Mouse (Mus musculus): ENCODE results near the gene Nmd3. TPM values are rescaled to one million over a fixed set of nuclear protein-coding genes. Genes with fewer than 3 reads are reported as not detected.

Nmd3 gene
- total RNA-seq (2015) (44.2 and 60.2 TPM in 2 replicates), total RNA-seq (2017) (34.5 and 42.1 TPM in 2 replicates)

GRCm38 (mm10) chr3:69721814-69722186 lies at the start of gene Nmd3:
TSS of gene Nmd3 (plus strand) at chr3:69721985.
- peak; percentile 85 for ATAC-seq (ENCODE audit: poor library complexity, severe bottlenecking)

- ATAC-seq (ENCODE audit: poor library complexity, severe bottlenecking) = no peak
These were observed 48.4 kb upstream of the Nmd3 start for GRCm38 (mm10) chr3:69673351-69673750.

DNA sequence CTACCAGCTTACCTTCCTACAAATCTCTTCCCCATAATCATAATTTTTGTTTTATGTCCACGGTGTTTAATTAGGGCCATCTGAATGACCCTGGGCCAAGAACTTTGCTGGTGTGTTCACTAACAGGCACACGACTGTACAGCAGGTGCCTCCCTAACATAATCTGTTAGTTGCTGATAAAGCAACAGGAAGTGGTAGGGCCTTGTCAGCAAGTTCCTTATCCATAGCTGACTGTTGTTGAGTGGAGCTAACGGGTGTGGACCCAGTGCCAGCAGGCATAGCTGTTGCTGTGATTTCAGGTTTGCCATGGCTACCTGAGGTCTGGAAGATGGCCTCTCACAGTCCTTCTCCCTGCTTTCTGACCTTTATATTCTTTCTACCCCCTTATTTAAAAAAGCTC lies 47.6 kb upstream of the Nmd3 start:
- peak; percentile 89 for ATAC-seq (ENCODE audit: poor library complexity, severe bottlenecking)

DNA sequence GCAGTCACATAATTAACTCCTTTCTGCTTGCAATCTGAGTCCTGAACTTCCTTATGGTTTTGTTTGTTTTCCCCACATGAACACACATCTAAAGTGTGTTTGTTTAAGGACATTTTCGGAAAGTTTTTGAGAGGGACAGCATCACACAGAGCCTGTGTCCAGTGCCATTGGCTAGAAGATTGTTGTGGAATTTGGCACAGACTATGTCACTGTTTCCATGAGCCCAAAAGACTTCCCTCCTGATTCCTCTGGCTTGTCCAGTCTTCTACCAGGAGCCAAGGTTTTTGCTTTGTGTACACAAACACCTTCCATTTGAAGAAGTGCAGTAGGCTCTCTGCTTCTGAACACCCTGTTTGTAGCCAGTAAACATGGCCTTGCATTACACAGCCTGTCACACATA lies 32.0 kb upstream of the Nmd3 start:
- ATAC-seq (ENCODE audit: poor library complexity, severe bottlenecking) = no peak

DNA sequence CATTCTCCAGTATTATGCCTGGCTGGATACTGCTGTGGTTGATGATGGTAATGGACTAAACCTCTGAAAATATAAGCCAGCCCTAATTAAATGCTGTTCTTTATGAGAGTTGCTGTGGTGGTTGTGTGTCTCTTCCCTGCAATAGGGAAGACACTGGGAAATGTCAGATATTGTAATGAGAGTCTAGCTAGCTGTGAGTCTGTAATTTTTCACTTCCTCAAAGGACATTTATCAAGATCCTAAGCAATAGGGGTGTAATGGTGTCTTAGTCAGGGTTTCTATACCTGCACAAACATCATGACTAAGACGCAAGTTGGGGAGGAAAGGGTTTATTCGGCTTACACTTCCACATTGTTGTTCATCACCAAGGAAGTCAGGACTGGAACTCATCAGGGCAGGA lies 30.8 kb upstream of the Nmd3 start:
- ATAC-seq (ENCODE audit: poor library complexity, severe bottlenecking) = peak; percentile 68

- peak; percentile 90 for ATAC-seq (ENCODE audit: poor library complexity, severe bottlenecking)
These were observed 21.8 kb upstream of the Nmd3 start for GRCm38 (mm10) chr3:69699851-69700500.

DNA sequence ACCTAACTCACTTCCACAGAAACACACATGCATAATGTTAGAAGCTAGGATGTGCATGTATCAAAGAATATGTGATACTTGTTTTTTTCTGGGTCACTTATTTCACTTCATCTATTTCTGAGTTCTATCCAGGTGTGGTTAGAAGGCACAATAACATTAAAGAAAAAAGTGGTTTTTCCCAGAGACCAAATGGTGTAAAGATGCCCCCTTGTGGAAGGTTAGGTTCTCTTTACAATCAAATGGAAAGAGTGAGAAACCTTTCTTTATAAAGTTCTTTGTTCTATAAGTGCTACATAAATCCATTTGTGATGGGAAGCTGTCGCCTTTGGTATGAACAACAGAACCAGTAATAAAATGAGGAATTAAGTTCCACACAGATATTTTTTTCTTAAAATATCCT lies 19.9 kb upstream of the Nmd3 start:
- ATAC-seq (ENCODE audit: poor library complexity, severe bottlenecking) = no peak

- no peak for ATAC-seq (ENCODE audit: poor library complexity, severe bottlenecking)
These were observed 19.4 kb upstream of the Nmd3 start for GRCm38 (mm10) chr3:69702421-69702820.

GRCm38 (mm10) chr3:69709043-69709929 lies 12.5 kb upstream of the Nmd3 start:
- ATAC-seq (ENCODE audit: poor library complexity, severe bottlenecking) = peak; percentile 40

- ATAC-seq (ENCODE audit: poor library complexity, severe bottlenecking) = no peak
These were observed 9.7 kb upstream of the Nmd3 start for GRCm38 (mm10) chr3:69711907-69712600.

DNA sequence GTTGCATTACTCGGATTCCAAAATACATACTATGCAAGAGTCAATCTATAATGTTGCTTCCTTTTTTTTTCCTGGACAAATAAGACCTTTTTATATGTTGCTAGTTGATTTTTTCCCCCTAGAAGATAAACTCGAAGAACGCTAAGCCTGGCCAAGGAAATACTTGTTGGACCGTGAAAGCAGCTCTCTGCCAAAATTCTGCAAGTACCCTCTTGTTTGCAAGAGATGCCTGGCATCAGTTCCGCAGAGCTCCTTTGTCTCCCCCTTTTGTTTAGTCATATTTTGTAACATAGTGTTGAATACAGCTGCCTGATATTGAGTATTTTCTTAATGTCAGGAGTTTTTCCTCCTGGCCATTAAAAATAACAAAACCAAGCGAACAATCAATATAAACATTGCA lies 4.3 kb upstream of the Nmd3 start:
- ATAC-seq (ENCODE audit: poor library complexity, severe bottlenecking) = no peak

DNA sequence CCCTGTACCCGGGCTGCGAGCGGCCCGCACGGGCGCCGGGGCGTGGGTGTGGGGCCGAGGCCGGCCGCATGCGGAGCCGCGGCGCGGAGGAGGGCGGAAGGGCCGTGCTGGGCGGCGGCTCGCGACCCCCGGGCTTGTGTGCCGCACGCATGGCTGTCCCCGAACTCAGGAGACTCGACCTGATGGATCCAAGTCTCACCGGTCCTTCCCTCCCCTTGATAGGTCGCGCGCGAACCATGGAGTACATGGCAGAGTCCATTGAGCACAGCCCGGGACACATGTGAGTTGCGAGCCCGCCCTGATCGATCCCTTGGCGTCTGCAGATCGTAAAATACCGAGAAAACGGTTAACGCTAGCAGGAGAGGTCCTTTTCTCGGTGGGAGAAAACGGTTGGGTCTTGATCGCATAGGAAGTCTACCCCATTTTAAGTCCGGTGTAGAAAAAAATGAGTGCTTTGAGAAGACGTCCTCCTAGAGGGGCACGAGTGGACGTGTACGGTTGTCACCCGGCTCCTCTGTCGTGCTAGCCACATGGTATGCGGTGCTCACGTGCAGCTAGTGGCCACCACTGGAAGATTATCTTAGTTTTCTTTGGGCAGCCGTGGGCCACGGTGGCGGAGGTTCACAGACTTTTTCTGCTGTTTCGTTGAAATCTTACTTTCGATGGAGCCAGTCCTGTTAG lies 542 bp downstream of the Nmd3 start:
- ATAC-seq (ENCODE audit: poor library complexity, severe bottlenecking) = peak; percentile 53

- ATAC-seq (ENCODE audit: poor library complexity, severe bottlenecking) = no peak
These were observed 1.4 kb downstream of the Nmd3 start for GRCm38 (mm10) chr3:69723161-69723560.

DNA sequence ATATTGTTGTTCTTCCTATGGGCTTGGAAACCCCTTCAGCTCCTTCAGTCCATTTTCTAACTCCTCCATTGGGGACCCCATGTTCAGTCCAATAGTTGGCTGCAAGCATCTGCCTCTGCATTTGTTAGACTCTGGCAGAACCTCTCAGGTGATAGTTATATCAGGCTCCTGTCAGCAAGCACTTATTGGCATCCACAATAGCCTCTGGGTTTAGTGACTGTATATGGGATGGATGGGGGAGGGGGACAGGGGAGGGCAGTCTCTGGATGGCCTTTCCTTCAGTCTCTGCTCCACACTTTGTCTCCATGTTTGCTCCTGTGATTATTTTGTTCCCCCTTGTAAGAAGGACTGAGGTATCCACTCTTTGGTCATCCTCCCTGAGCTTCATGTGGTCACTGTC lies 9.1 kb downstream of the Nmd3 start:
- no peak for ATAC-seq (ENCODE audit: poor library complexity, severe bottlenecking)

- ATAC-seq (ENCODE audit: poor library complexity, severe bottlenecking) = no peak
These were observed 12.2 kb downstream of the Nmd3 start for GRCm38 (mm10) chr3:69733939-69734338.

DNA sequence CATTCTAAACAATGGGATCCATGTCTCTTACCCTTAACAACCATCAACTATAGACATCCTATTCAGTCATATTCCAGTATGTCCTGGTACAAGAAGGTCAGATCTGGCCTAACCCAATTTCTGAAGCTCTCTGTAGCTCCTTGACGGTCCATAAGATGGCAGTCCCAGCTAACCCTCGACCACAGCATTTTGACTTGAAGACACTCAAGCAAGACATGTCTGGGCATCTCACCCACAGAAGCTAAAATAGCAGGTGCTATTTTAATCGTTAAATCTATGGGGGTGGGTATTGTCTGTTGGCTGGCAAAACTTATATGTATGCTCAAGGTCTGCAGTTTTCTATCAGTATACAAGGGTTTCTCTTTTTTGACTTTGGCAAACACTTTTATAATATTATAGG lies 33.4 kb downstream of the Nmd3 start:
- no peak for ATAC-seq (ENCODE audit: poor library complexity, severe bottlenecking)

GRCm38 (mm10) chr3:69755968-69756367 lies 34.2 kb downstream of the Nmd3 start:
- ATAC-seq (ENCODE audit: poor library complexity, severe bottlenecking) = no peak

DNA sequence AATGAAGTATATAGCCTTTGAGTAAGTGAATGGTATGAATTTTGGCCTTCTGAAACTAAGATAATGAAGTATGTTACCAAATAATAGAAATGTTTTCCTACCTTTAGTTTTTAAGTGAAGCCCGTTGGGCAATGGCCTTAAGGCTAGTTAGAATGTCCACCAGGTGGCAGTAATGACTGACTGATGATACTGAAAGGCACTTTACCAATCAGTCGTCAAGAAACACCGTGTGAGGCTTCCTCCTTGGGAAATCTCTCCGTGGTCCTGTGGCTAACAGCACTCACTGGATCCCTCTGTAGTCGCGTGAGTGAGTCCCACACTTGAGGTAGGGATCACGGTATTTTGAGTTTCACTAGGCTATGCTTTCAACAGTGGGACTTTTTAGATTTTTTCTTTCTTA lies 34.7 kb downstream of the Nmd3 start:
- peak; percentile 95 for ATAC-seq (ENCODE audit: poor library complexity, severe bottlenecking)

DNA sequence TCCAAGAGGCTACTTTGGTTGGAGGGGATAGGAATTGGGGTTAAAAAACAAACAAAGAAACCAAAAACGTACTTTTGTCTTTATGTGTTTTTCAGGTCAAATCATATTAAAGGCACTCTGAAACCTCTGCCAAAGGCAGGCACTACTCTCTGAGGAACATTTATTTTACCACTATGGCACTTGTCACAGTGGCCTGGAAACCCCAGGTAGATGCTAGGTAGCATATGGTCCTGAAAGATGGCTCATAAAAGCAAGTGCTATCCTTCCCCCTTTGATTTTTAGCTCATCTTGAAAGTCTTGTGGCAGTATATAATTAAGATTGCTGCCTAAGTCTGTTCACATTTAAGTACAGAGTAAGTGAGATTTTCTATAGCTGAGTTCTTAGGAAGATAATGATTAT lies 35.7 kb downstream of the Nmd3 start:
- ATAC-seq (ENCODE audit: poor library complexity, severe bottlenecking) = no peak

DNA sequence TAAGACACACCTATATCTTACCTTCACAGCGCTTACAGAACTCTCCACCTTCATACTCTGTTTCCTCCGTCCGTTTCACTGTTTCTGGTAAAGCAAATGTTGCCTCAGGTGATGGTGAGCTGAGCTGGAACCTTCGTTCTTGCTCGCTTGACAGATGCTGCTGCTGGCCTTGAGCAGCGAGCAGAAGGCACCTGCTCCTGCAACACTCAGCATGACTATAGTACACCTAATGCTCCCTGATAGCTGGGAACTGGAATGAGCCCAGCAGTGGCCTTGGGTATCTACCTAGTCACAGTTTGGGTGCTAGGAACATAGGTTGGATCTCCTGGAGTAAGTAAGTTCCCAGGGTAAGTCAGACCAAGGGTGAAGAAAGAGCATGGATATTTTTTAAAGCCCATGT lies 38.3 kb downstream of the Nmd3 start:
- no peak for ATAC-seq (ENCODE audit: poor library complexity, severe bottlenecking)

DNA sequence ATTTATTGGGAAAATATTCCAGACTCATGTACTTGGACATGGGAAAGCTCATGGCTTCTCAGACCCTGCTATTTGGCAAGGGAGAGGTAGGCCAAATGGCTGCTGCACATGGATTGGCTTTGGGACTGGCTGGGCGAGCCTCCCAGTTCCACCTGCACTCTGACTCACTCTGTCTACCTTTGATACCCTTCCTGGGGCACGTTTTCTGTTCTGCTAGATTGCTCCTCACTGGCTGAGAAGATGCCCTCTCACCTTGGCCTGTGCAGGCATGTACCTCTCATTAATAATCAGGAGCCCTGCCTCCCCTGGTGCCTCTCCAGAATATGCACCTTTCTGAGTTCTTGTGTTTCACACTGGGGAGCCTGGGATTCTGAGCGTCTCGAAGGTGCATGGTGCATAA lies 39.4 kb downstream of the Nmd3 start:
- ATAC-seq (ENCODE audit: poor library complexity, severe bottlenecking) = no peak
